Comparison of ENCODE assay signal across 12 mouse cellular contexts in the genomic region with DNA sequence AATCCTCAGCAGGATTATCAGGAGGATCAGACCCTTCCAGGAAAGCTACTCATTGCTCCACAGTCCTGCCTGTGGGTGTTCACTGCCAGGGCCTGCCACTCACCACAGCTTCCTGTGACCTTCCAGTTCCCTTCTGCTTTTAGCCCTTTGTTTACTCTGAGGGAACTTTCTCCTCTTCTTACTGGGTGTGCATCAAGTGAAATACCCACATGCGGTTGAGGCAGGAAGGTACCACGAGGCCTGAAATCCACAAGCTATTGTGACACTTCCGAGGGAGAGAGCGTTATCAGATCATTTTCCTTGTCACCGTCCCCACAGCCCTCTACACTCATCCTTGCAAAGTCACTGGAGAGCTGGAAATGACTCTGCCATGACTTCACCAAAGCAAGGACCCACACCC. TPM values are rescaled to one million over a fixed set of nuclear protein-coding genes. Genes with fewer than 3 reads are reported as not detected.
DNase-seq lines count a peak whose midpoint lies in the region; ATAC-seq and TF ChIP-seq lines count a peak whose summit lies in the region.
"Had no signal": no experiment of that assay in that cellular context is flagged by ENCODE, and none has a peak within 500 bp of the region (broad histone marks: within the 10 kb centered on the region; RNA-seq: fewer than 3 reads in every experiment).

No protein-coding gene starts in this region.

- peak; percentile 33 for ATAC-seq in heart, embryonic 12.5 days (ENCODE audit: insufficient number of reproducible peaks, low FRiP score)
- peak; percentile 88 for ATAC-seq in lung, postnatal 0 days
- no peak for ATAC-seq in forebrain, embryonic 14.5 days

- no peak for DNase-seq in heart, embryonic 10.5 days (ENCODE audit: low spot score)
- peak; percentile 84 for DNase-seq in lung, postnatal 0 days (ENCODE audit: low spot score)
- peak; percentile 51 to 67 for DNase-seq in spleen, adult 2 months (ENCODE audit: low read depth in 1 of 2, low spot score in 2 of 2)
- DNase-seq in forebrain, embryonic 14.5 days (ENCODE audit: low spot score) = no peak
- no peak for DNase-seq in left cerebral cortex, adult 8-10 months (ENCODE audit: low spot score in 2 of 2)
- DNase-seq in left cerebral cortex, postnatal 4 days = no peak
- DNase-seq: gastrocnemius, postnatal 25 days; kidney, postnatal 14 days had no signal

- no peak overlapping the region for H3K27ac ChIP-seq in heart, embryonic 12.5 days (ENCODE audit: poor library complexity, severe bottlenecking)
- no peak overlapping the region for H3K27ac ChIP-seq in heart, embryonic 10.5 days
- peak overlapping the region; percentile 80 for H3K27ac ChIP-seq in bone marrow, adult 2 months (ENCODE audit: control insufficient read depth, insufficient read depth, low read depth, low read length, poor library complexity)
- H3K27ac ChIP-seq in lung, postnatal 0 days (ENCODE audit: low read length) = no peak overlapping the region
- H3K27ac ChIP-seq in spleen, adult 2 months (ENCODE audit: insufficient read depth, low read length) = peak overlapping the region; percentile 89
- no peak overlapping the region for H3K27ac ChIP-seq in forebrain, embryonic 14.5 days (ENCODE audit: low read depth, low read length)
- H3K27ac ChIP-seq: embryonic facial prominence, embryonic 13.5 days; midbrain, embryonic 10.5 days had no signal

- no peak overlapping the region for H3K4me2 ChIP-seq in heart, embryonic 12.5 days
- H3K4me2 ChIP-seq in lung, postnatal 0 days (replicated peaks; ENCODE audit: low read depth, low read length) = no peak overlapping the region
- no peak overlapping the region for H3K4me2 ChIP-seq in forebrain, embryonic 14.5 days (ENCODE audit: low read length)
- H3K4me2 ChIP-seq: embryonic facial prominence, embryonic 13.5 days had no signal

- peak; percentile 90 for TF ChIP-seq EP300 in lung, postnatal 0 days (IDR thresholded peaks at IDR 0.05)

- no peaks in the 10 kb centered on the region for H3K27me3 ChIP-seq in heart, embryonic 12.5 days (replicated peaks)
- H3K27me3 ChIP-seq in heart, embryonic 10.5 days (ENCODE audit: insufficient read depth, poor library complexity, severe bottlenecking) = no peaks in the 10 kb centered on the region
- no peaks in the 10 kb centered on the region for H3K27me3 ChIP-seq in lung, postnatal 0 days (replicated peaks; ENCODE audit: insufficient read depth, low read length)
- no peaks in the 10 kb centered on the region for H3K27me3 ChIP-seq in spleen, adult 2 months (ENCODE audit: control insufficient read depth, insufficient read depth, low read length)
- H3K27me3 ChIP-seq in forebrain, embryonic 14.5 days (replicated peaks; ENCODE audit: control insufficient read depth, insufficient read depth, low read length) = no peaks in the 10 kb centered on the region
- H3K27me3 ChIP-seq: embryonic facial prominence, embryonic 13.5 days had no signal

- WGBS in heart, embryonic 12.5 days = 21% methylated on average over 5 of the region's 5 CpGs
- WGBS in heart, embryonic 10.5 days = 47% methylated on average over 5 of the region's 5 CpGs
- 2% methylated on average over 5 of the region's 5 CpGs for WGBS in bone marrow, adult 2 months
- 28% methylated on average over 5 of the region's 5 CpGs for whole genome bisulfite sequencing in lung, postnatal 0 days
- 4% methylated on average over 5 of the region's 5 CpGs for WGBS in spleen, adult 2 months
- 87% methylated on average over 5 of the region's 5 CpGs for WGBS in forebrain, embryonic 14.5 days

- H3K9ac ChIP-seq in heart, embryonic 12.5 days = no peak overlapping the region
- no peak overlapping the region for H3K9ac ChIP-seq in lung, postnatal 0 days (replicated peaks; ENCODE audit: low read depth)
- no peak overlapping the region for H3K9ac ChIP-seq in forebrain, embryonic 14.5 days (ENCODE audit: low read length)
- H3K9ac ChIP-seq: embryonic facial prominence, embryonic 13.5 days had no signal

- H3K9me3 ChIP-seq in heart, embryonic 12.5 days (replicated peaks) = no peaks in the 10 kb centered on the region
- H3K9me3 ChIP-seq in heart, embryonic 10.5 days = no peaks in the 10 kb centered on the region
- no peaks in the 10 kb centered on the region for H3K9me3 ChIP-seq in lung, postnatal 0 days (ENCODE audit: low read length)
- no peaks in the 10 kb centered on the region for H3K9me3 ChIP-seq in forebrain, embryonic 14.5 days (replicated peaks; ENCODE audit: control insufficient read depth, low read length)
- H3K9me3 ChIP-seq: embryonic facial prominence, embryonic 13.5 days; midbrain, embryonic 10.5 days had no signal

- intact Hi-C loops in left cerebral cortex, postnatal 4 days (cut with DNase I) = loop anchor here (10.0 kb wide), 1 partner anchor 131 kb away; no protein-coding TSS in a partner anchor

- peaks cover 6% of the 10 kb centered on the region for H3K4me1 ChIP-seq in heart, embryonic 12.5 days (replicated peaks)
- H3K4me1 ChIP-seq in heart, embryonic 10.5 days = no peaks in the 10 kb centered on the region; the same call in 1 of the 2 replicates
- peaks cover 4% of the 10 kb centered on the region; the same call in 1 of the 2 replicates for H3K4me1 ChIP-seq in bone marrow, adult 2 months (ENCODE audit: control insufficient read depth, insufficient read depth, low read length)
- no peaks in the 10 kb centered on the region for H3K4me1 ChIP-seq in lung, postnatal 0 days (ENCODE audit: insufficient read depth, low read depth, low read length)
- peaks cover 29% of the 10 kb centered on the region; the same call in 1 of the 2 replicates for H3K4me1 ChIP-seq in spleen, adult 2 months (ENCODE audit: control insufficient read depth, insufficient read depth, insufficient read length)
- H3K4me1 ChIP-seq in forebrain, embryonic 14.5 days (ENCODE audit: control insufficient read depth, insufficient read depth, low read length) = no peaks in the 10 kb centered on the region
- H3K4me1 ChIP-seq: embryonic facial prominence, embryonic 13.5 days; midbrain, embryonic 10.5 days had no signal

- no peak for TF ChIP-seq CTCF in bone marrow, adult 2 months (IDR thresholded peaks at IDR 0.05; ENCODE audit: control insufficient read depth, insufficient read depth, low read length)
- TF ChIP-seq CTCF in lung, postnatal 0 days (IDR thresholded peaks at IDR 0.05) = no peak
- no peak for TF ChIP-seq CTCF in spleen, adult 2 months (IDR thresholded peaks at IDR 0.05; ENCODE audit: extremely low read depth, insufficient read depth, insufficient read length, insufficient replicate concordance)

- no peaks in the 10 kb centered on the region for H3K36me3 ChIP-seq in heart, embryonic 12.5 days
- H3K36me3 ChIP-seq in heart, embryonic 10.5 days = no peaks in the 10 kb centered on the region
- no peaks in the 10 kb centered on the region for H3K36me3 ChIP-seq in lung, postnatal 0 days (ENCODE audit: insufficient read depth, low read length)
- H3K36me3 ChIP-seq in spleen, adult 2 months (ENCODE audit: control insufficient read depth, insufficient read depth, low read length) = no peaks in the 10 kb centered on the region
- H3K36me3 ChIP-seq in forebrain, embryonic 14.5 days (ENCODE audit: control insufficient read depth, insufficient read depth, low read length) = no peaks in the 10 kb centered on the region
- H3K36me3 ChIP-seq: embryonic facial prominence, embryonic 13.5 days; midbrain, embryonic 10.5 days had no signal

- TF ChIP-seq POLR2A in bone marrow, adult 2 months (IDR thresholded peaks at IDR 0.05; ENCODE audit: borderline replicate concordance, control insufficient read depth, low read depth, low read length) = no peak
- TF ChIP-seq POLR2A in spleen, adult 2 months (IDR thresholded peaks at IDR 0.05; ENCODE audit: low read depth, low read length) = no peak

- H3K4me3 ChIP-seq in heart, embryonic 12.5 days = no peak overlapping the region
- H3K4me3 ChIP-seq in heart, embryonic 10.5 days = no peak overlapping the region
- H3K4me3 ChIP-seq in bone marrow, adult 2 months (replicated peaks; ENCODE audit: control insufficient read depth, low read depth, low read length) = no peak overlapping the region
- H3K4me3 ChIP-seq in lung, postnatal 0 days (ENCODE audit: low read depth, low read length) = no peak overlapping the region
- H3K4me3 ChIP-seq in spleen, adult 2 months (ENCODE audit: extremely low read depth, insufficient read depth, insufficient read length) = no peak overlapping the region
- H3K4me3 ChIP-seq in forebrain, embryonic 14.5 days (ENCODE audit: low read depth, low read length) = no peak overlapping the region
- H3K4me3 ChIP-seq: embryonic facial prominence, embryonic 13.5 days; midbrain, embryonic 10.5 days had no signal

RNA-seq across cellular contexts. Expression of a gene that starts 16.3 kb away (rescaled TPM):
- 0.55 and 0.87 TPM in 2 replicates for polyA plus RNA-seq in heart, embryonic 12.5 days (2016; fragmentation: Nextera tagmentation; extraction: Ambion mirVana)
- 0.54 and 0.95 TPM in 2 replicates for polyA plus RNA-seq in heart, embryonic 10.5 days (2016; fragmentation: Nextera tagmentation; extraction: Ambion mirVana)
- 9.9 and 21.8 TPM in 2 replicates for polyA plus RNA-seq in bone marrow, adult 2 months (2011; ENCODE audit: insufficient read depth, insufficient read length, low replicate concordance, missing spikeins)
- polyA plus RNA-seq in lung, postnatal 0 days (2015; fragmentation: Nextera tagmentation; extraction: Ambion mirVana) = 0.33 and 0.44 TPM in 2 replicates
- polyA plus RNA-seq in spleen, adult 2 months (2012; rRNA removed) = 2.0 and 2.3 TPM in 2 replicates
- polyA plus RNA-seq in forebrain, embryonic 14.5 days (2014; fragmentation: Nextera tagmentation; extraction: Ambion mirVana) = 0.17 and 0.20 TPM in 2 replicates
- 1 to 10 TPM in 2 of 4 experiments, under 1 TPM in 2; 0.33 to 3.9 (median 1.0) TPM for total RNA-seq in left cerebral cortex, adult 8-10 months (2022)
- total RNA-seq in left cerebral cortex, postnatal 4 days (2021) = under 1 TPM; 0.14 to 0.24 TPM

RNA-seq across cellular contexts. Expression of a gene that starts 20.3 kb away (rescaled TPM):
- polyA plus RNA-seq in heart, embryonic 12.5 days (2016; fragmentation: Nextera tagmentation; extraction: Ambion mirVana) = 0.06 TPM in 1 of 2 replicates, not detected in the other
- polyA plus RNA-seq in heart, embryonic 10.5 days (2016; fragmentation: Nextera tagmentation; extraction: Ambion mirVana) = 0.06 and 0.13 TPM in 2 replicates
- polyA plus RNA-seq in bone marrow, adult 2 months (2011; ENCODE audit: insufficient read depth, insufficient read length, low replicate concordance, missing spikeins) = 4.4 and 17.1 TPM in 2 replicates
- 0.39 and 0.76 TPM in 2 replicates for polyA plus RNA-seq in lung, postnatal 0 days (2015; fragmentation: Nextera tagmentation; extraction: Ambion mirVana)
- polyA plus RNA-seq in spleen, adult 2 months (2012; rRNA removed) = 2.2 and 2.8 TPM in 2 replicates
- not detected in 2 replicates for polyA plus RNA-seq in forebrain, embryonic 14.5 days (2014; fragmentation: Nextera tagmentation; extraction: Ambion mirVana)
- not detected for total RNA-seq in left cerebral cortex, adult 8-10 months (2022)
- under 1 TPM in 1 of 2 experiments, not detected in 1; 0.14 TPM for total RNA-seq in left cerebral cortex, postnatal 4 days (2021)
- polyA plus RNA-seq: embryonic facial prominence, embryonic 13.5 days; midbrain, embryonic 10.5 days had no signal

Comparison
In these comparisons a context has a peak if more than half of its experiments do, and no peak if none do; other contexts are left out.
1. H3K27ac ChIP-seq: peak in bone marrow, adult 2 months (single experiment) and spleen, adult 2 months (single experiment); none in heart, embryonic 12.5 days (single experiment), heart, embryonic 10.5 days (single experiment), lung, postnatal 0 days (single experiment) and forebrain, embryonic 14.5 days (single experiment).
2. DNase-seq: peak in lung, postnatal 0 days (single experiment) and spleen, adult 2 months (2 of 2); none in heart, embryonic 10.5 days (single experiment), forebrain, embryonic 14.5 days (single experiment), left cerebral cortex, adult 8-10 months (0 of 2) and left cerebral cortex, postnatal 4 days (single experiment).